Mouse (Mus musculus): ENCODE measurements around the gene C5ar2. TPM values are rescaled to one million over a fixed set of nuclear protein-coding genes. Genes with fewer than 3 reads are reported as not detected.
"Not testable (repeated sequence)": the region's sequence is repeated elsewhere in the genome, so short reads cannot be mapped to it uniquely, and the experiment has no call there.

The C5ar2 gene
- polyA plus RNA-seq, 1 experiment = 0.04 TPM

DNA sequence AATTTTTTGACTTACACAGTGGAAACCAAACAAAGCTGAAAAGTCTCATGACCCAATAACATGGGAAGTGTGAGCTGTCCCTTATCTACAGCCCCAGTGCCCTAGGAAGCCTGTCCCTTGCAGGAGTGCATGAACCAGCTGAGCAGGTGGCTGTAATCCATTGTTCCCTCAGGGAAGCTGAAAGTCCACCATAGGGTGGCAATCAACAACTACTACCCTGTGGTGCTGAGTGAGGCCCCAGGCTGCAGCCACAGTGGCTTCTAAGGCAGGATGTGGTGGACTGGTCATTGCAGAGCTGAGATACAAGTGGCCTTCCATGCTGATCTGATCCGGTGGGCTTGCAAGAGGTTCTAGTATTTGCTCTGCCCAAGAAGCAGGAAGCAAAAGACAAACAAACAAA lies 17.1 kb upstream of the C5ar2 start:
- H3K4me3 ChIP-seq (replicated peaks) = peak overlapping the region; percentile 71
- TF ChIP-seq GATA1 (IDR thresholded peaks at IDR 0.05; ENCODE audit: borderline replicate concordance, low read length) = no peak
- TF ChIP-seq FLI1 (IDR thresholded peaks at IDR 0.05; ENCODE audit: low read length) = no peak
- H3K27me3 ChIP-seq (replicated peaks) = no peaks in the 10 kb centered on the region
- H3K4me1 ChIP-seq = peaks cover 57% of the 10 kb centered on the region
- no peaks in the 10 kb centered on the region for H3K36me3 ChIP-seq (replicated peaks; ENCODE audit: low read length)
- no peaks in the 10 kb centered on the region for H3K9me3 ChIP-seq

DNA sequence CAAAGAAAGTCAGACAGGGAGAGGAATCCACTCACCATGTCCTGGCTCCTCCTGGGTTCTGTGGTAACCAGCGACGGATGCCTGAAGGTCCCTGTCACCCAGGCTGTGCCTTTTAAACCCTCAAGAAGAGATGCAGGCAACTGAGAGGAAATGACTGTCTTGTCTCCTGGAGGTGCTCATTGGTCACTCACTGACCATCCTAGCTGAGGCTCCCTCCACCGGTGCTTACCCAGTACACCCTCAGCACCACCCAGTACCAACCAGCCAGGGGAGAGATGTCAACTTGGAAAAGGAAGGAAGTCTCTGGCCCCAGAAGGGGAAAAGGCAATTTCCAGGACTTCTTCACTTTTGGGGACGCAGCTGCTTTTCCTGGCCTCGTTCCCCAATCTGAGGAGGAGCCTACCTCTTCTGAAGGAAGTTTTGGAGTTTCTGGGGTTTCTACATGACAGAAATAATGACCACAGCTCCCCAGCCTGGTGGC lies 15.2 kb upstream of the C5ar2 start, which contains the start of gene C5ar1:
Gene C5ar1 (minus strand): TSS at position 431 of the 481 bp plus-strand sequence.
- H3K36me3 ChIP-seq (replicated peaks; ENCODE audit: low read length) = no peaks in the 10 kb centered on the region
- H3K27me3 ChIP-seq (replicated peaks) = no peaks in the 10 kb centered on the region
- H3K9me3 ChIP-seq = no peaks in the 10 kb centered on the region
- peak within 1 kb of the TSS; percentile 71 for H3K4me3 ChIP-seq (replicated peaks)
- no peak for TF ChIP-seq FLI1 (IDR thresholded peaks at IDR 0.05; ENCODE audit: low read length)
- no peak for TF ChIP-seq GATA1 (IDR thresholded peaks at IDR 0.05; ENCODE audit: borderline replicate concordance, low read length)
- H3K4me1 ChIP-seq = peaks cover 71% of the 10 kb centered on the region

DNA sequence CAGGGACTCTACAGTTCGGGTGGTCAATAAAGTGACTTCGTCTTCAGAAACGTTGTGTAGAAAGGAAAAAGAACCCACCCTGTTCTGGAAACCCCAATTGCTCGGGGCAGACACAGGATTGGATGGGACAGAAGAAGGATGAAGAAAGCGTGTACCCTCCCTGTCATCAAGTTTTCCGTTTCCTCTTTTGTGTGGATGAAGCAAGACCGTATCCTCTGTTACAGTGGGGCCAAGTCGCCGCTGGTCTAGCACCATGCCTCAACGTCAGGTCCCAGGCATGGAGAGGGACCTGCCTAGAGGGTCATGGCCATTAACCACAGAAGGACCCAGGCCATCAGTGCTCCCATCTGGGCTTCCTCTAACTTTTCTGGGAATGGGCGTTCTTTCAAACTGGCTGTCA lies 13.9 kb upstream of the C5ar2 start:
- Histone ChIP-seq H3K9me3 (no peaks in the 10 kb centered on the region), H3K36me3 (replicated peaks; ENCODE audit: low read length) (no peaks in the 10 kb centered on the region), H3K27me3 (replicated peaks) (no peaks in the 10 kb centered on the region), H3K4me3 (replicated peaks) (peak overlapping the region; percentile 79), H3K4me1 (peaks cover 74% of the 10 kb centered on the region)
- TF ChIP-seq GATA1 (IDR thresholded peaks at IDR 0.05; ENCODE audit: borderline replicate concordance, low read length) = no peak
- no peak for TF ChIP-seq FLI1 (IDR thresholded peaks at IDR 0.05; ENCODE audit: low read length)

DNA sequence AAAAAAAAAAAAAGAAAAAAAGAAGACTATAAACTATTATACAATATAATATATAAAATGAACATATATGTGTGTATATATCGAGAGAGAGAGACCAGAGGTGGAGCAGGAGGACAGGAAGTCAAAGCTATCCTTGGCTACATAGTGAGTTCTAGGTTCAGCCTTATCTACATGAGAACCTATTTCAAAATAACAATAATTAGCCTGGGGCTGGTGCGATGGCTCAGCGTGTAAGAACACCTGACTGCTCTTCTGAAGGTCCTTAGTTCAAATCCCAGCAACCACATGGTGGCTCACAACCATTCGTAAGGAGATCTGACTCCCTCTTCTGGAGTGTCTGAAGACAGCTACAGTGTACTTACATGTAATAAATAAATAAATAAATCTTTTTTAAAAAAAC lies 12.0 kb upstream of the C5ar2 start:
- H3K4me3 ChIP-seq (replicated peaks); H3K27me3 ChIP-seq (replicated peaks); H3K36me3 ChIP-seq (replicated peaks; ENCODE audit: low read length): not testable (repeated sequence)

DNA sequence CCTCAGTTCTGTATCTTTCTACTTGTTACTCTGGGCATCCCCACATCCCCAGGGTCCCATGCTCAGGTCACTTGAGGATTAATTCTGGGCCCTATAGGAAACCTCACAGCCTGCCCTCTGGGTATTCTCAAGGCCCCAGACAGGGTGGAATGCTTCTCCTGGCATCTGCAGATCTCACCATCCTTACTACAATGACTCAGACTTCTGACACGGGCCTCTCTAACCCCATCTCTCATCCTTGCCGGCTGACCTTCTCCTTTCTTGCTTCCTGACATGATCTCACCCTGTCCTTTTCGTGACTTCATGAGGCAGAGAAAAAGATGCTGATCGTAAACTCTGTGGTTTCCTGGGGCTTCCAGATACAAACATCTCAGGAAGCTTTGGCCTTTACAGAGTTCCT lies 10.2 kb upstream of the C5ar2 start:
- Histone ChIP-seq H3K36me3 (replicated peaks; ENCODE audit: low read length) (no peaks in the 10 kb centered on the region), H3K9me3 (no peaks in the 10 kb centered on the region), H3K27me3 (replicated peaks) (no peaks in the 10 kb centered on the region), H3K4me3 (replicated peaks) (peak overlapping the region; percentile 76), H3K4me1 (peaks cover 68% of the 10 kb centered on the region)
- TF ChIP-seq GATA1 (IDR thresholded peaks at IDR 0.05; ENCODE audit: borderline replicate concordance, low read length) = no peak
- TF ChIP-seq FLI1 (IDR thresholded peaks at IDR 0.05; ENCODE audit: low read length) = no peak

More for the DNA sequence above, 12.0 kb upstream of the C5ar2 start:
- H3K4me1 ChIP-seq = peaks cover 74% of the 10 kb centered on the region
- H3K9me3 ChIP-seq = not testable (repeated sequence)

DNA sequence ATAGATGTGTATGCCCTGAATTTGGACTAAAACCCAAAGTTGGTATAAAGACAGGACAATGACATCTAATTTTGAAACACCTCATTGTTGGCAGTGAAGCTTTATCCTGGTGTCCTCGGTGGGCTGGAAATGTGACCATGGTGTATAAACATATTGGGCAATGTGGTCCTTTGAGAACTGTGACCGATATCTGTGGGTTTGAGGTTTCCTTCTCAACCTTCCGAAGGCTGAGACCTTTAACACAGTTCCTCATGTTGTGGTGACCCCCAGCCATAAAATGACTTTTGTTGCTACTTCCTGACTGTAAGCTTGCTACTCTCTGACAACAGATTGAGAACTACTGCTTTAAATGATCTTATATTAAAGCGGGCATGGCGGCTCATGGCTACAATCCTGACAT lies 6.7 kb upstream of the C5ar2 start:
- Histone ChIP-seq H3K4me1 (peaks cover 73% of the 10 kb centered on the region), H3K27me3 (replicated peaks) (peaks cover 11% of the 10 kb centered on the region)
- TF ChIP-seq FLI1 (IDR thresholded peaks at IDR 0.05; ENCODE audit: low read length) (no peak), GATA1 (IDR thresholded peaks at IDR 0.05; ENCODE audit: borderline replicate concordance, low read length) (no peak)

DNA sequence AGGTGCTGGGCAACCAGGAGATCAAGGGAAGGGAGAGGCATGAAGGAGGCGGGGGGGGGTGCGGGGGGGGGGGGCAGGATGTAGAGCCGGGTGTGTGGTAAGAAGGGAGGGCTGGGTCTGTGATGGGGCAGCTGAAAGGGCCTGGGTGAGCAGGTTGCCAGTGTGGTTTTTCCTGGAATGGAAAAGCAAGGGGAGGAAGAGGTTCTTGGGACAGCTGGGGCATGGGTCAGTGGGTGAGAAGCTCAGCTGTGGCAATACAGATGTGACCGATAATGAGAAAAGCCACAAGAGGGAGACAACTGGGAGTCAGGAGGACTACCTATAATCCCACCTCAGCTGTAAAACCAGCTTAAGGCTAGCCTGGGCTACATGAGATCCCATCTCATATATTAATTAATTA lies 2.0 kb upstream of the C5ar2 start:
- no peak for TF ChIP-seq FLI1 (IDR thresholded peaks at IDR 0.05; ENCODE audit: low read length)
- TF ChIP-seq GATA1 (IDR thresholded peaks at IDR 0.05; ENCODE audit: borderline replicate concordance, low read length) = no peak
- peaks cover 11% of the 10 kb centered on the region for H3K27me3 ChIP-seq (replicated peaks)
- no peak overlapping the region for H3K4me3 ChIP-seq (replicated peaks)
- peaks cover 83% of the 10 kb centered on the region for H3K4me1 ChIP-seq
- H3K36me3 ChIP-seq (replicated peaks; ENCODE audit: low read length) = peaks cover 14% of the 10 kb centered on the region
- peaks cover 5% of the 10 kb centered on the region; the same call in 1 of the 2 replicates for H3K9me3 ChIP-seq

More for the DNA sequence above, 6.7 kb upstream of the C5ar2 start:
- Histone ChIP-seq H3K36me3 (replicated peaks; ENCODE audit: low read length) (peaks cover 14% of the 10 kb centered on the region), H3K4me3 (replicated peaks) (peak overlapping the region; percentile 11), H3K9me3 (peaks cover 5% of the 10 kb centered on the region; the same call in 1 of the 2 replicates)

DNA sequence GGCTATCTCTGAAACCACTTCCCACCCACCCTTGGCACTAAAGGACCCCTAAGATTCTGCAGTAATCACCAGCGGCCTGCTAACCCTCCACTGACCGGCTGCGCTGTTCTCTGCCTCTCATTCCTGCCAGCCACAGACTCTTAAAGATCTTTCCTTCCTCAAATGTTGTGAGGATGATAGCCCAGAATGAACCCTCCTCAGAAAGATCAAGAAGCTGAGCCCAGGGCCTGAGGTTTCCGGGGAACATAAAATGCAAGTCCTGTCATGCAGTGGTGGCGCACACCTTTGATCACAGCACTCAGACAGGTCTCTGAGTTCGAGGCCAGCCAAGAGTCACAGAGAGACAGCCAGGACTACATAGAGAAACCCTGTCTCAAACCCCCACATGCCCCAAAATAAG lies 1.8 kb downstream of the C5ar2 start:
- no peaks in the 10 kb centered on the region for H3K27me3 ChIP-seq (replicated peaks)
- H3K9me3 ChIP-seq = peaks cover 4% of the 10 kb centered on the region
- peaks cover 90% of the 10 kb centered on the region for H3K4me1 ChIP-seq
- peak overlapping the region; percentile 42 for H3K4me3 ChIP-seq (replicated peaks)
- no peak for TF ChIP-seq FLI1 (IDR thresholded peaks at IDR 0.05; ENCODE audit: low read length)
- no peak for TF ChIP-seq GATA1 (IDR thresholded peaks at IDR 0.05; ENCODE audit: borderline replicate concordance, low read length)
- H3K36me3 ChIP-seq (replicated peaks; ENCODE audit: low read length) = peaks cover 8% of the 10 kb centered on the region

DNA sequence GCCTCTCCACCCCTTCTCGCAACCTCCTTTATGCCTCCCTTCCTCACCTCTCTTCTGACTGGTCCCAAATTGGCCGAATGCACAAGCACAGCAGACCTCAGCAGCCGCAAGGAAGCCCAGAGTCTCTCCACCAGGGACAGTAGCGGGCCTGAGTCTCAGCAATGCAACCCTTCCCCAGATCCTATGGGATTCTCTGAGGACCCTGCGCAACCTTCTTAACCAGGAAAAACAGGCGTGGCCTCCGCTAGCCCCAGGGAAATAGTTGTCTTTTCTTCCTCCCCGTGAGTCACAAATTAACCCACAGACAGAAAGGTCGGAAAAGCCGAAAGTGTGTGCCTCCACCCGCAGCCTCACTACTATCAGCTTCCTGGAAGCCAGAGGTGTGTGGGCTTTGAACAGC lies 2.2 kb downstream of the C5ar2 start:
- peak overlapping the region; percentile 42 for H3K4me3 ChIP-seq (replicated peaks)
- H3K27me3 ChIP-seq (replicated peaks) = no peaks in the 10 kb centered on the region
- peaks cover 86% of the 10 kb centered on the region for H3K4me1 ChIP-seq
- TF ChIP-seq GATA1 (IDR thresholded peaks at IDR 0.05; ENCODE audit: borderline replicate concordance, low read length) = no peak
- TF ChIP-seq FLI1 (IDR thresholded peaks at IDR 0.05; ENCODE audit: low read length) = no peak
- peaks cover 7% of the 10 kb centered on the region for H3K9me3 ChIP-seq
- peaks cover 12% of the 10 kb centered on the region for H3K36me3 ChIP-seq (replicated peaks; ENCODE audit: low read length)

DNA sequence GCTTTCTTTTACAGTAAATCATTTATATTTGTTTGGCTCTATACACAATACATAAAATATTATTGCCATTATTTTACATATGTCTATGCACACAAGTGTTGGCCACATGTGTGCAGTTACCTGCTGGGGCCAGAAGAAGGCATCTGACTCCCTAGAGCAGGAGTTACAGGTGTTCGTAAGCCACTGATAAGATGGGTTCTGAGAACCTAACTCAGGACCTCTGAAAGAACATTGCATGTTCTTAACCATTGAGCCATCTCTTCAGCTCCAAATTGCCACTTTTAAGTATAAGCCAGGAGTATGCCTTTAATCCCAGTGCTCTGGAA lies 3.0 kb downstream of the C5ar2 start:
- H3K27me3 ChIP-seq (replicated peaks) = no peaks in the 10 kb centered on the region
- H3K4me3 ChIP-seq (replicated peaks) = no peak overlapping the region
- peaks cover 7% of the 10 kb centered on the region for H3K9me3 ChIP-seq
- H3K36me3 ChIP-seq (replicated peaks; ENCODE audit: low read length) = peaks cover 17% of the 10 kb centered on the region
- TF ChIP-seq FLI1 (IDR thresholded peaks at IDR 0.05; ENCODE audit: low read length) (no peak), GATA1 (IDR thresholded peaks at IDR 0.05; ENCODE audit: borderline replicate concordance, low read length) (no peak)
- peaks cover 78% of the 10 kb centered on the region for H3K4me1 ChIP-seq

Data from megakaryocyte, embryonic 14.5 days (primary cell).